Mouse (Mus musculus) neural tube, embryonic 13.5 days (tissue): ENCODE results near the gene Ep300. TPM values are rescaled to one million over a fixed set of nuclear protein-coding genes. Genes with fewer than 3 reads are reported as not detected.
"Not testable (repeated sequence)": the region's sequence is repeated elsewhere in the genome, so short reads cannot be mapped to it uniquely, and the experiment has no call there.

Experiments
- ATAC-seq: fragments of 200-750 bp; cut with Nextera tagmentation; 2 replicates; pipeline ENCODE4 v1.8.0; 2017; ENCODE audit warnings: low read depth, mild to moderate bottlenecking, moderate TSS enrichment, moderate library complexity
- H3K27ac ChIP-seq: fragments of 300-500 bp; sonication (generic); replicated peaks from 2 replicates; pipeline ENCODE4 v1.5.1; 2015; ENCODE audit warnings: moderate library complexity, mild to moderate bottlenecking, inconsistent platforms
- H3K27me3 ChIP-seq: fragments of 300-500 bp; sonication (generic); 2 replicates; pipeline ENCODE4 v1.6.1; 2015; ENCODE audit warnings: mild to moderate bottlenecking, inconsistent platforms
- H3K36me3 ChIP-seq: fragments of 300-500 bp; sonication (generic); 2 replicates; pipeline ENCODE4 v1.6.1; 2015; ENCODE audit warnings: mild to moderate bottlenecking, inconsistent platforms
- H3K4me1 ChIP-seq: fragments of 300-500 bp; sonication (generic); replicated peaks from 2 replicates; pipeline ENCODE4 v1.6.1; 2015; ENCODE audit warnings: inconsistent platforms
- H3K4me2 ChIP-seq: fragments of 300-500 bp; sonication (generic); 2 replicates; pipeline ENCODE4 v1.6.1; 2015; ENCODE audit warnings: inconsistent platforms, mild to moderate bottlenecking, moderate library complexity
- H3K4me3 ChIP-seq: fragments of 300-500 bp; sonication (generic); 2 replicates; pipeline ENCODE4 v1.5.1; 2015; ENCODE audit warnings: mild to moderate bottlenecking, inconsistent platforms
- H3K9ac ChIP-seq: fragments of 300-500 bp; sonication (generic); 2 replicates; pipeline ENCODE4 v1.6.1; 2015; ENCODE audit warnings: moderate library complexity, mild to moderate bottlenecking, inconsistent platforms
- H3K9me3 ChIP-seq: fragments of 300-500 bp; sonication (generic); 2 replicates; pipeline ENCODE4 v1.6.1; 2016; ENCODE audit warnings: inconsistent platforms
- WGBS: fragments of 180-500 bp; shearing (Covaris S2); methylation state at CpG from one replicate; pipeline ENCODE4 v1.1.7; 2015; 5-methylcytosine and 5-hydroxymethylcytosine counted together
- polyA plus RNA-seq: library from polyadenylated mRNA; unstranded; fragments of >200 nt; fragmentation: Nextera tagmentation; extraction: Ambion mirVana; gene quantifications from 2 replicates; pipeline ENCODE4 v1.2.1, GENCODE M21; 2015

Gene Ep300
- polyA plus RNA-seq, 1 experiment from 2014 or later, result 24.1 TPM

DNA sequence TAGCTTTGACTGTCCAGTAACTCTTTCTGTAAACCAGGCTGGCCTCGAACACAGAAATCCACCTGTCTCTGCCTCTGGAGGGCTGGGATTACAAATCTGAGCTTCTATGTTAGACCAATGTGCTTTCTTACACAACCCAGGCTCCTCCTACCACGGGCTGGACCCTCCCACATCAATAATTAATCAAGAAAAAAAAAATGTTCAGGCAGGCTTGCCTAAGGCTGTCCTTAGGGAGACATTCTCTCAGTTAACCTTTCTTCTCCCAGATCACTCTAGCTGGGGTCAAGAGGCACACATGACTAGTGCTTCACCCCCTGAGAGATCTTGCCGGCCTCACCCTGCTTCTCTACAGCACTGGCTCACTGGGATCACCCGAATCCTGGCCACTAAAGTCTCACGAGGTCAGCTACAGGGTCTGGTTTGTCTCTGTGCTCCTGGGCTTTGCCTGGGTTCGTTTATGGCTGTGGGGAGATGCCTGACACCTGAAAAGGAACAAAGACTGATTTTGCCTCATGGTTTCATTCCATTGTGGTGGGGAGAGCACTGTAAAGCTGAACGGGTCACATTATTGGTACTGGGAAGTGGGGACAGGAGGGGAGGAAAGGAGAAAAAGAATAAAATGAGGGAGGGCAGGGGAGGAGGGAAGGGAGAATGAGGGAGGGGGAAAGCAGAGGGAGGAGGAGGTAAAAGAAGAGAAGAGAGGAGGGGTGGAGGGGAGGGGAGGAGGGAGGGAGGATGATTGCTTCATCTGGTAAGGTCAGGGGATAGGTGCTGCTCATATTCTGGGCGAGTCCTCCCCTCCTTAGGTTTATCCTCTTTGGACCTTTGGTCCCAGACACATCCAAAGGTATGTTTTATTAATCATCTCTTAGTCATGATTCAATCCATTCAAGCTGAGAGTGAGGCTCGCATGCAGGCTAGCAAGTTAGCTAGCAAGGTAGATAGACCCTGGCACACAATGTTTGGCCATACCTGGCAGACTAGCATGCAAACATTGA lies 22.4 kb upstream of the Ep300 start:
- Histone ChIP-seq H3K4me2 (no peak overlapping the region; the same call in 1 of the 2 replicates), H3K27ac (peak overlapping the region; percentile 74), H3K4me3 (no peak overlapping the region), H3K4me1 (no peaks in the 10 kb centered on the region), H3K9me3 (no peaks in the 10 kb centered on the region), H3K36me3 (no peaks in the 10 kb centered on the region), H3K9ac (no peak overlapping the region), H3K27me3 (no peaks in the 10 kb centered on the region)
- peak; percentile 40; the same call in 1 of the 2 replicates for ATAC-seq
- WGBS, result 28% methylated on average over 9 of the region's 9 CpGs

DNA sequence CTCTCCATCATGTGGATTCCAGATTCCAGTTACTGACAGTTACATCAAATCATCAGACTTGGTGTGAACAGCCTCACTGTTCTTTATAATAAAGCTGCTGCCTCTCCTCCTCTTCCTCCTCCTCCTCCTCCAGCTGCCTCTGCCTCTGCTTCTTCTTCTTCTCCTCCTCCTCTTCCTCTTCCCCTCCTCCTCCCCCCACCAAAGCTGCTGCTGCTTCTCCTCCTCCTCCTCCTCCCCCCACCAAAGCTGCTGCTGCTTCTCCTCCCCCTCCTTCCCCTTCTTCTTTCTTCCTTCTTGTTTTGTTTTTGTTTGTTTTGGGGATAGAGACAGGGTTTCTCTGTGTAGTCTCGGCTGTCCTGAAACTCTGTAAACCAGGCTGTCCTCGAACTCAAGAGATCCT lies 17.1 kb upstream of the Ep300 start:
- WGBS, result 25% methylated on average over 2 of the region's 2 CpGs
- H3K36me3 ChIP-seq, result no peaks in the 10 kb centered on the region
- no peaks in the 10 kb centered on the region for H3K27me3 ChIP-seq
- H3K4me1 ChIP-seq, result no peaks in the 10 kb centered on the region
- no peak overlapping the region for H3K4me3 ChIP-seq
- H3K27ac ChIP-seq, result no peak overlapping the region
- ATAC-seq, result no peak
- no peak overlapping the region for H3K4me2 ChIP-seq
- H3K9ac ChIP-seq, result no peak overlapping the region
- H3K9me3 ChIP-seq, result no peaks in the 10 kb centered on the region

DNA sequence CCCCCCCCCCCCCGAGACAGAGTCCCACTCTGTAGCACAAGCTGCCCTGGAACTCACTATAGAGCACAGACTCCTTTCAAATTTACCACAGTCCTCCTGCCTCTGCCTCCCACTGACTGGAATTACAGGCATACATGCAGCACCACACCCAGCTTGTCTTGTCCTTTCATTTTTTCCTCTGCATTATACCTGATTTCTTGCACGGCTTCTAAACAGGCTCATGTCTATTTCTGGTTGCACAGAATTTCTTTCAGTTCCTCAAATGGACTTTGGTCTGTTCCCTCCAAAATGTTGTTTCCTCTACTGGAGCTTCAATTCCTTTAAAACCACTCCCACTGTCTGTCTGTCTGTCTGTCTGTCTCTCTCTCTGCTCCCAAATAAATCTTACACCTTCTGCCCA lies 16.6 kb upstream of the Ep300 start:
- Histone ChIP-seq H3K27ac (no peak overlapping the region), H3K27me3 (no peaks in the 10 kb centered on the region), H3K36me3 (no peaks in the 10 kb centered on the region), H3K9ac (no peak overlapping the region), H3K4me3 (no peak overlapping the region), H3K9me3 (no peaks in the 10 kb centered on the region), H3K4me2 (no peak overlapping the region), H3K4me1 (no peaks in the 10 kb centered on the region)
- WGBS, result 84% methylated on average over 1 of the region's 2 CpGs
- ATAC-seq, result no peak

DNA sequence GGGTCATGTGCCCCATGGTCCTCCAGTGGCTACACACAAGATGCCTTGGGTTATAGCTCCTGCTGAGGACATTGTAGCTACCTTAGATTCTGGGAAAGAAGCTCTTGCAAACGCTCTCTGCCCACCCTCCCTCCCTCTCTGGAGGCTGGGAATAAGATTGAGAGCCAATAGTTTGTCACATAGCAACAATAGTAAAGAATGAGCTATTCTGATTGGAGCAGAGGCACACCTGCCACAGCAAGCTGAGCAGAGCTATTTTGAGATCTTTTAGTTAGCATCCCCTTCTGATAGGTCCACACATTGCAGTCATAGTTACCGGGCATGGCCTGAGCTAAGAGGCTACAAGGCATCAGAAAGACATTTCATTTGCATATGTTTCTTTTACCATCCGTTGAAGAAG lies 8.2 kb upstream of the Ep300 start:
- H3K27ac ChIP-seq, result no peak overlapping the region
- no peaks in the 10 kb centered on the region for H3K27me3 ChIP-seq
- no peak overlapping the region for H3K4me3 ChIP-seq
- H3K36me3 ChIP-seq, result no peaks in the 10 kb centered on the region
- WGBS, result 8% methylated on average over 3 of the region's 3 CpGs
- no peaks in the 10 kb centered on the region for H3K4me1 ChIP-seq
- H3K4me2 ChIP-seq, result no peak overlapping the region
- no peak for ATAC-seq
- H3K9ac ChIP-seq, result no peak overlapping the region
- no peaks in the 10 kb centered on the region for H3K9me3 ChIP-seq

DNA sequence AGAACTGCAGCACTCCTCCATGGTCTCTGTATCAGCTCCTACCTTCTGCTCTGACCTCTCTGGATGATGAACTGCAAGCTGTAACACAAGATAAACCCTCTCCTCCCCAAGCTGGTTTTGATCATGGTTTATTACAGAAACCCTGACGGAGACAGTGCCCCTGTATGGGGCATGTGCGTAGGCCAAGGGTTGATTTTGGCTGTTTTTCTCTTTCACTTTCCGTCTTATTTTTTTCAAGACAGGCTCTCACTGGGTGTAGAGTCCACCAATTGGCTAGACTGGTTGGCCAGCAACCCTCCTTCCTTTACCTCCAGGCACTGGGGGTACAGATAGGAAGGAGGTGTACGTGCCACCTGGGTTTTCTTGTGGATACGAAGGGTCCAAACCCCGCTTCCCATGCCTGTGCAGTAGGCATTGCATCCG lies 7.4 kb upstream of the Ep300 start:
- Histone ChIP-seq H3K4me1 (no peaks in the 10 kb centered on the region), H3K4me3 (no peak overlapping the region), H3K27me3 (no peaks in the 10 kb centered on the region), H3K9me3 (no peaks in the 10 kb centered on the region), H3K36me3 (no peaks in the 10 kb centered on the region), H3K4me2 (no peak overlapping the region), H3K27ac (no peak overlapping the region), H3K9ac (no peak overlapping the region)
- no peak for ATAC-seq
- 93% methylated on average over 7 of the region's 7 CpGs for WGBS

DNA sequence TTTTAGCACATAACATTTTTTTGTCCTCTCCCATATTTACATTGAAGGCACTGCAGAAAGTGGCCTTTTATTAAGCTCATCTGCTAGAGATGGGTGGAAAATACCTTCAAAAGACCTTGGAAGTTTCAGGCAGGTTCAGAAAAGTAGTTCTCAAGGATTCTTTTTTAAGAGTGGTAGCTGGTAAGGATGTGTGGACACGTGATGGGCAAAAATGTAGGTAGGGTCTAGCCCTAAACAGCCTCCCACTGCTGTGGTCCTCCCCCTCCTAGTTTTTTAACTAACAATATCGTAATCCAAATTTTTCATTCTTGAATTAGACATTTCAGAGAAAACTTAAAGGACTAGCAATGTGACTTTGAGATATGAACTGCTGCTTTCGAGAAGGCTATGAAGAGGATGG lies 685 bp upstream of the Ep300 start:
- H3K4me1 ChIP-seq, result peaks cover 28% of the 10 kb centered on the region
- no peaks in the 10 kb centered on the region for H3K27me3 ChIP-seq
- H3K4me2 ChIP-seq, result peak overlapping the region; percentile 62
- WGBS, result 15% methylated on average over 3 of the region's 3 CpGs
- 0 out of 2 replicates have a peak, but pooled peaks cover 6% of the 10 kb centered on the region for H3K36me3 ChIP-seq
- H3K9me3 ChIP-seq, result no peaks in the 10 kb centered on the region
- ATAC-seq, result no peak
- peak overlapping the region; percentile 84 for H3K27ac ChIP-seq
- peak overlapping the region; percentile 73 for H3K9ac ChIP-seq
- H3K4me3 ChIP-seq, result peak overlapping the region; percentile 95

DNA sequence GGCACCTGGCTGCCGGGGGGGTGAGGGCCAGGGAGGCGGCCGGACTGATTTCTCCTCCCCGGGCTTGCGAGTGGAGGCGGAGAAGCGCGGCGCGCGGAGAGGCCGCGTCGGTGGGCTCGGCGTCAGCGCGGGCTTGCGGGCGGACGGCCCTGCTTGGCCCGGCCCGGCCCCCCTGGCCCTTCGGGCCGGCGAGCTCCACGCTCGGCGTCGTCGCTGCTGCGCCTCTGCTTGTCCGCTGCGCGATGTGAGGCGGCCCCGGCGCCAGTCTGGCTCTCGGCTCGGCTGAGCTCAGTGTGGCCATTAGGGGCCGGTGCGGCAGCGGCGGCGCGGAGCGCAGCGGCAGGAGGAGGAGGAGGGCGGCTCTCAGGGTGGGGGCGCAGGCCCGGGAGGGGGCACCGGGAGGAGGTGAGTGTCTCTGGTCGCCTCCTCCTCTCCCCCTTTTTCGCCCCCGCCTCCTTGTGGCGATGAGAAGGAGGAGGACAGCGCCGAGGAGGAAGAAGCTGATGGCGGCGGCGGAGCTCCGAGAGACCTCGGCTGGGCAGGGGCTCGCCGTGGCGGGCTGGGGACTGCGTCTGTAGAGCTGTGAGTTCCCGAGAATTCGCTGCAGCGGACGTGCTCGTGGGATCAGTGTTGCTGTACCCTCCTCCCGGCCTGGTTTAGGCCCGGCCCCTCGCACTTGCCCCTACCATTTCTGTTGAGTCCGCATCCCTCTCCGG lies 753 bp downstream of the Ep300 start:
- H3K9ac ChIP-seq, result peak overlapping the region; percentile 100
- H3K4me3 ChIP-seq, result peak overlapping the region; percentile 95
- H3K9me3 ChIP-seq, result no peaks in the 10 kb centered on the region
- no peaks in the 10 kb centered on the region for H3K27me3 ChIP-seq
- peaks cover 40% of the 10 kb centered on the region for H3K4me1 ChIP-seq
- ATAC-seq, result peak; percentile 72
- H3K4me2 ChIP-seq, result peak overlapping the region; percentile 94
- peaks cover 9% of the 10 kb centered on the region; the same call in 1 of the 2 replicates for H3K36me3 ChIP-seq
- 0% methylated on average over 42 of the region's 77 CpGs for WGBS
- H3K27ac ChIP-seq, result peak overlapping the region; percentile 100

DNA sequence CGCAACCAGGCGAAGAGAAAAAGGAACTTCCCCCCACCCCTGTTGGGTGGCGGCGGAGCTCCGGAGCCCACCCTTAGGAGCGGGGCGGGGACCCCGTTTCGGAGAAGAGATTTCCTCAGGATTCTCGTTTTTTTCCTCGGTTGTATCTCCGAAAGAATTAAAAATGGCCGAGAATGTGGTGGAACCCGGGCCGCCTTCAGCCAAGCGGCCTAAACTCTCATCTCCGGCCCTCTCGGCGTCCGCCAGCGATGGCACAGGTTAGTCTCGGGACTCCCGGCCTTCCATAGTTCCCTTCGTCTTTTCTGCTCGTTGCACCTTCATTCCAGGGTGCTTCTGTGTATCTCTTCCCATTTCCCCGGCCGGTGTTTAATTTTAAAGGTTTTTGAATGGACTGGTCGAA lies 1.3 kb downstream of the Ep300 start:
- no peaks in the 10 kb centered on the region for H3K9me3 ChIP-seq
- peaks cover 9% of the 10 kb centered on the region; the same call in 1 of the 2 replicates for H3K36me3 ChIP-seq
- no peaks in the 10 kb centered on the region for H3K27me3 ChIP-seq
- H3K4me1 ChIP-seq, result peaks cover 40% of the 10 kb centered on the region
- ATAC-seq, result peak; percentile 4; the same call in 1 of the 2 replicates
- peak overlapping the region; percentile 95 for H3K4me3 ChIP-seq
- peak overlapping the region; percentile 94 for H3K4me2 ChIP-seq
- H3K27ac ChIP-seq, result peak overlapping the region; percentile 100
- H3K9ac ChIP-seq, result peak overlapping the region; percentile 100
- WGBS, result under 1% methylated on average over 28 of the region's 28 CpGs

DNA sequence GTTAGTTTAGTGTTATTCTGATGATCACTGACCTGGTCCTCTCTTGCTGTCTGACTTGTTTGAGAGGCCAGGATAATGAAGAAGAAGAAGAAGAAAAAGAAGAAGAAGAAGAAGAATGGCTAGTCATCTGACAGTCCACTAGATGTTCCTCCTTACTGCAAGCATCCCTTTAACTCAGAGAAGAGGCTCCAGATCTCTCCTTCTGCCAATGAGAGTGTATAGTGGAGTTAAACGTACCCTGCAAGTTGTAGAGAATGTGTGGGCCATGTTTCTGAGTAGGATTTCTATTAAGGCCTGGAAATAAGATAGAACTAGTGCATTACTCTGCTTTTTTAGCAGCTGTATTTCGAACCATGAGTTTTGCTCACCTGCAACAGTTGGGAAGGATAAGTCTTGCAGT lies 2.5 kb downstream of the Ep300 start:
- Histone ChIP-seq H3K27ac (0 out of 2 replicates have a peak overlapping the region, but pooled peaks have one; percentile 9), H3K9ac (peak overlapping the region; percentile 100), H3K27me3 (no peaks in the 10 kb centered on the region), H3K9me3 (no peaks in the 10 kb centered on the region), H3K36me3 (peaks cover 13% of the 10 kb centered on the region; the same call in 1 of the 2 replicates), H3K4me2 (peak overlapping the region; percentile 94), H3K4me1 (peaks cover 40% of the 10 kb centered on the region), H3K4me3 (peak overlapping the region; percentile 95)
- no peak for ATAC-seq
- WGBS, result 39% methylated on average over 2 of the region's 2 CpGs

DNA sequence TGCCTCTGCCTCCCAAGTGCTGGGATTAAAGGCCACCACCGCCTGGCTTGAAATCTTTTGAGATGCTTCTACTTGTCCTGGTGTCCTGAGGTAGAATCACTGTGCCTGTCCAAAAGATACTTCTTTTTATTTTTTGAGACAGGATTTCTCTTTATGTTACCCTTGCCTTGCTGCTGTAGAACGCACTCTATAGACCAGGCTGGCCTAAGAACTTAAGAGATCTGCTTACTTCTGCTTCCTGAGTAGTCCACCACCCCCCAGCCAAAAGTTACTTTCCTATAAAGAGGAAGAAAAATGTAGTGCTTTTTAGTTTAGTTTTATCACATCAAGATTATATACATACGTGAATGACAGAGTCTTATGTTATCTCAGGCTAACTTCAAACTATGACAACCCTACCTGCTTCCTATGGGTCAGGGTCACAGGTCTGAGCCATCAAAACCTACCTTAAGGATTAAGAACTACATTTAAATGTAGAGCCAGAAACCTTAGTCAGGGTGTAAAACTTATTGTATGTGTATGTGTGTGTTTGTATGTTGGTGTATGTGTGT lies 9.1 kb downstream of the Ep300 start:
- no peak overlapping the region for H3K4me3 ChIP-seq
- H3K36me3 ChIP-seq, result peaks cover 18% of the 10 kb centered on the region; the same call in 1 of the 2 replicates
- peaks cover 23% of the 10 kb centered on the region for H3K4me1 ChIP-seq
- no peak overlapping the region for H3K4me2 ChIP-seq
- no peaks in the 10 kb centered on the region for H3K9me3 ChIP-seq
- H3K9ac ChIP-seq, result no peak overlapping the region
- H3K27me3 ChIP-seq, result no peaks in the 10 kb centered on the region
- ATAC-seq, result no peak
- no peak overlapping the region for H3K27ac ChIP-seq
- WGBS, result 96% methylated on average over 3 of the region's 3 CpGs

DNA sequence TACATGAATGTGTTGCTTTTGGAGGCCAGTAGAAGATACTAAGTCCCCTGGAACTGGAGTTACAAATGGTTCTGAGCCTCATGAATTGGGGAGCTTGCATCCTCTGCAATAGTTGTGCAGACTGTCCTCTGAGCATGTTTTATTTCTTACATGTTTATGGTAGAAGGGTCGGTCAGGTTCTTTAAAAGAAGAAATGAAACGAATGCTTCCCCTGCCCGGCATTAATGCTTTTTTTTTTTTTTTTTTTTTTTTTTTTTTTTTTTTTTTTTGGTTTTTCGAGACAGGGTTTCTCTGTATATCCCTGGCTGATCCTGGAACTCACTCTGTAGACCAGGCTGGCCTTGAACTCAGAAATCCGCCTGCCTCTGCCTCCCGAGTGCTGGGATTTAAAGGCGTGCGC lies 13.6 kb downstream of the Ep300 start:
- not testable (repeated sequence) for ATAC-seq, H3K4me2 ChIP-seq, H3K9ac ChIP-seq, H3K9me3 ChIP-seq, H3K4me3 ChIP-seq, H3K27me3 ChIP-seq, H3K27ac ChIP-seq
- WGBS, result 95% methylated on average over 7 of the region's 8 CpGs
- Histone ChIP-seq H3K36me3 (peaks cover 29% of the 10 kb centered on the region), H3K4me1 (peaks cover 20% of the 10 kb centered on the region)

DNA sequence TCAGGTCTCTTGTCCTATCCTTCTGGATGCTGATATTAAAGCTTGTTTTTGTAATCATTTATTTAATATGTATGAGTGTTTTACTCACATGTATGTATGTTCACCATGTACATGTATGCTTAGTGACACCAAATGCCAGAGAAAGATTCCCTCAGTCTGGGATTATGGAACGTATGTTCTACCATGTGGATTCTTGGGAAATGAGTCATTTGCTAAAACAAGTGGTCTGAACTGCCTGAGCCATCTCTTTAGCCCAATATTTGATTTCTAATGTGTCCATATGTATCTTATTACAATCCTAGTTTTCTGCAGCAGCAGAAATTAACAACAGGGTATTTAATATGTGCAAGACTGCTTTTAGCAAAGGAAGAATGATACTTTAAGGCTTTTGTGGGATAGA lies 20.1 kb downstream of the Ep300 start:
- WGBS, result 91% methylated on average over 1 of the region's 1 CpGs
- ATAC-seq, result no peak
- no peak overlapping the region for H3K27ac ChIP-seq
- H3K27me3 ChIP-seq, result no peaks in the 10 kb centered on the region
- H3K4me2 ChIP-seq, result no peak overlapping the region
- H3K36me3 ChIP-seq, result peaks cover 63% of the 10 kb centered on the region
- no peaks in the 10 kb centered on the region for H3K9me3 ChIP-seq
- H3K9ac ChIP-seq, result no peak overlapping the region
- H3K4me1 ChIP-seq, result peaks cover 23% of the 10 kb centered on the region
- no peak overlapping the region for H3K4me3 ChIP-seq
